Mouse (Mus musculus) ES-E14 (cell line): ENCODE measurements at regions not wholly inside any gene's neighbourhood (a gene's known extent, or its start where the extent isn't known, plus 50 kb on each side); places are given as distances from the start of the nearest gene placed in this dataset.

Source experiments
- CHD2 ChIP-seq: IDR thresholded peaks from 2 replicates; pipeline ENCODE4 v1.6.1; 2014; ENCODE audit warnings: mild to moderate bottlenecking, low read depth, low read length, inconsistent platforms
- HCFC1 ChIP-seq: IDR thresholded peaks from 2 replicates; pipeline ENCODE4 v1.6.1; 2012; ENCODE audit warnings: low read length, inconsistent platforms, borderline replicate concordance; ENCODE audit not compliant: insufficient read depth
- MAFK ChIP-seq: IDR thresholded peaks from 2 replicates; pipeline ENCODE4 v1.6.1; 2014; ENCODE audit warnings: mild to moderate bottlenecking, low read depth, low read length, inconsistent platforms; ENCODE audit not compliant: insufficient read depth
- ZC3H11A ChIP-seq: IDR thresholded peaks from 2 replicates; pipeline ENCODE4 v1.6.1; 2012; ENCODE audit warnings: low read depth, mild to moderate bottlenecking, inconsistent platforms, low read length, borderline replicate concordance
- ZNF384 ChIP-seq: IDR thresholded peaks from 2 replicates; pipeline ENCODE4 v1.6.1; 2012; ENCODE audit warnings: low read depth, low read length, inconsistent platforms

DNA sequence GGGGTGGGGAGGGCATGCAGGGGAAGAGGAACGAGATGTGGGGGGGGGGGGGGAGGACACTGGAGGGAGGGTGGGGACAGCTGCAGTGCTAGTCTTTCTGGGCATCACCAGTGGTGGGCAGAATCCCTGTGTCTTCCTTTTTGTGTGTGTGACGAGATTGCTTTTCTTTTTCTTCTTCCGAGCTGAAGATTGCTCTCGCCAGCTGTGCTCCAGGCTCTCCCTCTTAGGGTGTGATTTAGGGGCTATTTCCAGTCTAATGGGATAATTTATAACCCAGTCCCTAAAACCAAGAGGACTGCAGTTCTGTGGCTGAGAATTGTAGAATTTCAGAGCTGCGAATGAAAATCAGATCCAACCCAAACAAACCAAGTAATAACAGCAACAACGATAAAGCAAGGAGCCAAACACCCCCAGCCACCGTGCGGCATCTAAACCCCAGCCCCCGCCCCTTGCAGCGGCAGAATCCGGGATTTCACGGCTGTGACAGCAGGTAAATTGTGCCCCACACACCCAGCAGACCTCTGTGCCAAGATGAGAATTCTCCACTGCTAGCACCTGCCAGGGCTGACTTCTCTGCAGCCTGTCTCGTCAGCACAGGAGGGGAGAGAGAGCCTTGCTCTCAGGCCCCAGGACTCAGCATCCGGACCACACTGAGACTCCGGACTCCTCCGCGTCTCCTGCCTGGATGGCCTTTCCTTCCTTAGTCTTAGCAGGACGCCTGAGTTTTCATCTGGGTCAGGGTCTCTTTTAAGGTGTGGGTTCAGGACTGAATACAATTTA lies 104.3 kb downstream of the Rpl14 start:
- TF ChIP-seq ZC3H11A, result no peak
- no peak for TF ChIP-seq HCFC1
- TF ChIP-seq CHD2, result no peak
- no peak for TF ChIP-seq MAFK
- no peak for TF ChIP-seq ZNF384
